ENCODE assay signal across 8 mouse cellular contexts in genomic region chr11:69372780-69373170, GRCm38 (mm10). TPM values are rescaled to one million over a fixed set of nuclear protein-coding genes. Genes with fewer than 3 reads are reported as not detected.
DNase-seq lines count a peak whose midpoint lies in the region; ATAC-seq and TF ChIP-seq lines count a peak whose summit lies in the region.

No protein-coding gene starts in this region.

- H3K4me1 ChIP-seq in intestine, postnatal 0 days (replicated peaks; ENCODE audit: control insufficient read depth, insufficient read depth, low read length): peaks cover 10% of the 10 kb centered on the region; the same call in 1 of the 2 replicates
- H3K4me1 ChIP-seq in stomach, embryonic 15.5 days: peaks cover 24% of the 10 kb centered on the region

- H3K4me2 ChIP-seq in intestine, postnatal 0 days (replicated peaks; ENCODE audit: low read depth): no peak overlapping the region
- H3K4me2 ChIP-seq in stomach, embryonic 15.5 days: no peak overlapping the region

- no peaks in the 10 kb centered on the region for H3K9me3 ChIP-seq in intestine, postnatal 0 days (ENCODE audit: control insufficient read depth)
- no peaks in the 10 kb centered on the region for H3K9me3 ChIP-seq in stomach, embryonic 15.5 days

- no peaks in the 10 kb centered on the region for H3K27me3 ChIP-seq in intestine, postnatal 0 days (replicated peaks; ENCODE audit: control insufficient read depth, insufficient read depth, low read length)
- no peaks in the 10 kb centered on the region for H3K27me3 ChIP-seq in stomach, embryonic 15.5 days (replicated peaks)

- H3K27ac ChIP-seq in intestine, postnatal 0 days (ENCODE audit: low read depth, low read length): no peak overlapping the region
- H3K27ac ChIP-seq in stomach, embryonic 15.5 days: peak overlapping the region; percentile 86; the same call in 1 of the 2 replicates

- WGBS in intestine, postnatal 0 days: 58% methylated on average over 3 of the region's 3 CpGs
- WGBS in stomach, embryonic 15.5 days: 51% methylated on average over 3 of the region's 3 CpGs

- DNase-seq in cerebellum, adult 9-11 months: peak; percentile 43
- DNase-seq in cerebellum, postnatal 4 days (ENCODE audit: low spot score in 2 of 2): no peak
- peak; percentile 23 for DNase-seq in thymus, postnatal 14 days
- DNase-seq in thymus, postnatal 0 days (ENCODE audit: low spot score): no peak
- DNase-seq in left cerebral cortex, adult 11 months (ENCODE audit: low spot score): no peak
- no peak for DNase-seq in yolk sac, embryonic 10.5 days (ENCODE audit: low spot score)

- H3K9ac ChIP-seq in intestine, postnatal 0 days (ENCODE audit: low read depth, low read length): no peak overlapping the region
- no peak overlapping the region for H3K9ac ChIP-seq in stomach, embryonic 15.5 days

- peaks cover 8% of the 10 kb centered on the region; the same call in 1 of the 2 replicates for H3K36me3 ChIP-seq in intestine, postnatal 0 days (ENCODE audit: control insufficient read depth, insufficient read depth)
- peaks cover 10% of the 10 kb centered on the region; the same call in 1 of the 2 replicates for H3K36me3 ChIP-seq in stomach, embryonic 15.5 days

- ATAC-seq in intestine, postnatal 0 days: no peak
- no peak for ATAC-seq in stomach, embryonic 15.5 days (ENCODE audit: insufficient read depth, low FRiP score, low read depth)

- peak; percentile 72 for TF ChIP-seq CTCF in intestine, postnatal 0 days (IDR thresholded peaks at IDR 0.05; ENCODE audit: low read depth)

- no peak overlapping the region for H3K4me3 ChIP-seq in intestine, postnatal 0 days (ENCODE audit: low read depth, low read length)
- no peak overlapping the region for H3K4me3 ChIP-seq in stomach, embryonic 15.5 days (replicated peaks)

RNA-seq across cellular contexts. Expression of gene Chd3, which starts 3.6 kb away (rescaled TPM):
- 10.7 and 13.2 TPM in 2 replicates for polyA plus RNA-seq in thymus, postnatal 0 days (2015; fragmentation: Nextera tagmentation; extraction: Ambion mirVana)
- polyA plus RNA-seq in intestine, postnatal 0 days (2015; fragmentation: Nextera tagmentation; extraction: Ambion mirVana): 19.4 and 24.8 TPM in 2 replicates
- polyA plus RNA-seq in stomach, embryonic 15.5 days (2015; fragmentation: Nextera tagmentation; extraction: Ambion mirVana): 53.4 and 54.0 TPM in 2 replicates

RNA-seq across cellular contexts. Expression of gene Naa38, which starts 22.5 kb away (rescaled TPM):
- 194 and 211 TPM in 2 replicates for polyA plus RNA-seq in thymus, postnatal 0 days (2015; fragmentation: Nextera tagmentation; extraction: Ambion mirVana)
- 159 and 164 TPM in 2 replicates for polyA plus RNA-seq in intestine, postnatal 0 days (2015; fragmentation: Nextera tagmentation; extraction: Ambion mirVana)
- 154 and 179 TPM in 2 replicates for polyA plus RNA-seq in stomach, embryonic 15.5 days (2015; fragmentation: Nextera tagmentation; extraction: Ambion mirVana)

RNA-seq across cellular contexts. Expression of gene Cyb5d1, which starts 22.7 kb away (rescaled TPM):
- 25.9 and 28.3 TPM in 2 replicates for polyA plus RNA-seq in thymus, postnatal 0 days (2015; fragmentation: Nextera tagmentation; extraction: Ambion mirVana)
- 8.6 and 8.9 TPM in 2 replicates for polyA plus RNA-seq in intestine, postnatal 0 days (2015; fragmentation: Nextera tagmentation; extraction: Ambion mirVana)
- 24.9 and 25.3 TPM in 2 replicates for polyA plus RNA-seq in stomach, embryonic 15.5 days (2015; fragmentation: Nextera tagmentation; extraction: Ambion mirVana)

RNA-seq across cellular contexts. Expression of gene Tmem88, which starts 25.3 kb away (rescaled TPM):
- polyA plus RNA-seq in thymus, postnatal 0 days (2015; fragmentation: Nextera tagmentation; extraction: Ambion mirVana): 10.4 and 12.9 TPM in 2 replicates
- 24.1 and 24.9 TPM in 2 replicates for polyA plus RNA-seq in intestine, postnatal 0 days (2015; fragmentation: Nextera tagmentation; extraction: Ambion mirVana)
- 26.7 and 29.4 TPM in 2 replicates for polyA plus RNA-seq in stomach, embryonic 15.5 days (2015; fragmentation: Nextera tagmentation; extraction: Ambion mirVana)

RNA-seq across cellular contexts. Expression of gene Rnf227, which starts 32.5 kb away (rescaled TPM):
- polyA plus RNA-seq in thymus, postnatal 0 days (2015; fragmentation: Nextera tagmentation; extraction: Ambion mirVana): 6.8 and 8.3 TPM in 2 replicates
- polyA plus RNA-seq in intestine, postnatal 0 days (2015; fragmentation: Nextera tagmentation; extraction: Ambion mirVana): 7.8 and 7.9 TPM in 2 replicates
- polyA plus RNA-seq in stomach, embryonic 15.5 days (2015; fragmentation: Nextera tagmentation; extraction: Ambion mirVana): 12.6 and 12.8 TPM in 2 replicates

Comparison
In these comparisons a context has a peak if more than half of its experiments do, and no peak if none do; other contexts are left out.
1. DNase-seq: peak in cerebellum, adult 9-11 months (single experiment) and thymus, postnatal 14 days (single experiment); none in cerebellum, postnatal 4 days (0 of 2), thymus, postnatal 0 days (single experiment), left cerebral cortex, adult 11 months (single experiment) and yolk sac, embryonic 10.5 days (single experiment).